Mouse (Mus musculus) heart, embryonic 11.5 days (tissue): ENCODE data around the gene Mum1. TPM values are rescaled to one million over a fixed set of nuclear protein-coding genes. Genes with fewer than 3 reads are reported as not detected.

Source experiments
- ATAC-seq: fragments of 200-750 bp; cut with Nextera tagmentation; replicated peaks from 2 replicates; pipeline ENCODE4 v1.8.0; 2017; ENCODE audit warnings: moderate library complexity; ENCODE audit not compliant: insufficient number of reproducible peaks, low FRiP score, low TSS enrichment
- H3K27ac ChIP-seq: fragments of 300-500 bp; sonication (generic); 2 replicates; pipeline ENCODE4 v1.5.1; 2014; ENCODE audit warnings: mild to moderate bottlenecking, low read depth, low read length
- H3K27me3 ChIP-seq: fragments of 300-500 bp; sonication (generic); 2 replicates; pipeline ENCODE4 v1.6.1; 2014; ENCODE audit warnings: mild to moderate bottlenecking, low read length, mixed read lengths; ENCODE audit not compliant: control insufficient read depth, insufficient read depth
- H3K36me3 ChIP-seq: fragments of 300-500 bp; sonication (generic); 2 replicates; pipeline ENCODE4 v1.6.1; 2014; ENCODE audit warnings: mild to moderate bottlenecking, low read length, moderate library complexity, mixed read lengths; ENCODE audit not compliant: control insufficient read depth, insufficient read depth
- H3K4me1 ChIP-seq: fragments of 300-500 bp; sonication (generic); 2 replicates; pipeline ENCODE4 v1.6.1; 2014; ENCODE audit warnings: low read length; ENCODE audit not compliant: control insufficient read depth, insufficient read depth
- H3K4me2 ChIP-seq: fragments of 300-500 bp; sonication (generic); 2 replicates; pipeline ENCODE4 v1.6.1; 2014; ENCODE audit warnings: mild to moderate bottlenecking, moderate library complexity
- H3K4me3 ChIP-seq: fragments of 300-500 bp; sonication (generic); 2 replicates; pipeline ENCODE4 v1.5.1; 2014; ENCODE audit warnings: low read depth, low read length
- H3K9ac ChIP-seq: fragments of 300-500 bp; sonication (generic); 2 replicates; pipeline ENCODE4 v1.6.1; 2014; ENCODE audit warnings: mild to moderate bottlenecking, low read depth, low read length, moderate library complexity
- H3K9me3 ChIP-seq: fragments of 300-500 bp; sonication (generic); replicated peaks from 2 replicates; pipeline ENCODE4 v1.6.1; 2016; ENCODE audit warnings: low read length; ENCODE audit not compliant: control insufficient read depth
- whole genome bisulfite sequencing: fragments of 180-500 bp; shearing (Covaris S2); extraction: QIAGEN DNeasy Blood & Tissue Kit; methylation state at CpG from one replicate; pipeline ENCODE4 v1.1.7; 2014; ENCODE audit not compliant: insufficient replicate concordance; 5-methylcytosine and 5-hydroxymethylcytosine counted together
- polyA plus RNA-seq: library from polyadenylated mRNA; unstranded; fragments of >200 nt; fragmentation: Nextera tagmentation; extraction: Ambion mirVana; gene quantifications from 2 replicates; pipeline ENCODE4 v1.2.1, GENCODE M21; 2014

Gene Mum1
- polyA plus RNA-seq, 1 experiment from 2014 or later = 34.6 TPM

DNA sequence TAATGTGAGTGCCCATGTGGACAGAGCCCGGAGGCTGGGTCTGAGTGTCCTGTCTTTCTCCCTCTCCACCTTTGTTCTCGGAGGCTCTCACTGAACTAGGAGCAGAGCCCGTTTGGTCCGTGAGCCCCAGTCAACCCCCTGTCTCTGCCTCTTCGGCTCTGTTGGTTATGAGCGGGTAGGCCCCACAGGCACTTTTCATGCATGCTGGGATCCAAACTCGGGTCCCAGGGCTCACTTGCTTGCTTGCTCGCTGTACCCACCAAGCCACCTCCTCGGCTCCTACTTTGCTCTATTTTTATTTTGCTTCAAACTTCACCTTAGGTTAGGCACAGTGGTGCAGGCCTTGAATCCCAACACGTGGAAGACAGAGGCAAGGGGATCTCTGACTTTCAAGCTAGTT, 38.5 kb upstream of the Mum1 start:
- no peaks in the 10 kb centered on the region for H3K9me3 ChIP-seq
- H3K27ac ChIP-seq = no peak overlapping the region
- H3K4me3 ChIP-seq = no peak overlapping the region
- 90% methylated on average over 10 of the region's 10 CpGs for WGBS
- no peak overlapping the region for H3K9ac ChIP-seq
- no peak for ATAC-seq
- H3K4me2 ChIP-seq = no peak overlapping the region
- 0 out of 2 replicates have a peak, but pooled peaks cover 6% of the 10 kb centered on the region for H3K4me1 ChIP-seq
- peaks cover 60% of the 10 kb centered on the region for H3K27me3 ChIP-seq
- 0 out of 2 replicates have a peak, but pooled peaks cover 4% of the 10 kb centered on the region for H3K36me3 ChIP-seq

DNA sequence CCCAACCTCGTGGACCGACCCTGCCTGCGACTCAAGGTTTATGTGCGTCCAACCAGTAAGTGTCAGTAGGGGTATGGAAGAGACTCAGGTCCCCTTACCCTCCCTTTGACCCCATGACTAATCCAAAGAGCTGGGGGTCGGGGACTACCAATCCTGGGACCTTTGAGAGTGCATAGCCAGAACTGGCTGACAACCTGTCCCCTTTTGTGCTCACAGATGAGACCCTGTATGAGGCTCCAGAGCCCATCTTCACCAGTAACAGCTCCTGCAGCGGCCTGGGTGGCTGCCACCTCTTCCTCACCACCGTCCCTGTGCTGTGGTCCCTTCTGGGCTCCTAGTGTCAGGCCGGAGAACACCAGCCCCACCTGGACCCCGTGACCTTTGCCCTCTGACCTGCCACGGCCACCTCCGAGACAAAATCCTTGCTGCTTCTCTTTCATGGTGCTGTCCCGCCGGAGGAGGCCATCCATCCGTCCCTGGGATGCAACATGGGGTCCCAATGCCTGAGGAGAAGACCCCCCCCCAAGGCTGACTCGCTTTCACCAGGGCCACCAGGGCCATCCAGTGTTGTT, 37.7 kb upstream of the Mum1 start:
- Histone ChIP-seq H3K4me3 (no peak overlapping the region), H3K4me2 (no peak overlapping the region), H3K9me3 (no peaks in the 10 kb centered on the region), H3K27ac (no peak overlapping the region), H3K36me3 (0 out of 2 replicates have a peak, but pooled peaks cover 4% of the 10 kb centered on the region), H3K9ac (no peak overlapping the region), H3K4me1 (0 out of 2 replicates have a peak, but pooled peaks cover 6% of the 10 kb centered on the region), H3K27me3 (peaks cover 60% of the 10 kb centered on the region)
- no peak for ATAC-seq
- 75% methylated on average over 15 of the region's 15 CpGs for WGBS

DNA sequence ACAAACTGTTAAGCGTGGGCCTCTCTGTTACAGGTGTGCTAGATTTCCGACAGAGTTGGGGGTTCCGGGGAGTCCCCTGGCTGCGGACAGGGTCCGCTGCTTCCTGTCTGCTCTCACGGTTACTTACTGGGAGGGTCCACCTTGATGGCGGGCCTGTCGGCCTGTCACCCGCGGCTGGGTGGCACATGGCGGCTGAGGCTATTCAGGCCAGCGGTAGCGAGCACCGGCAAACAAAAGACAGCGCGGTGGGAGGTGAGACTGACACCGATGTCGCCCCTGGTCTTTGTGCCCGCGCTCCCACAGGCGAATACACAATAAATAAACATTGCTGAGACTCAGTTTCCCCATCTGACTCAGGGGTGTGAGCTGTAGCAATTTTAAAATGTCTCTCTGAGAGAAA, 36.2 kb upstream of the Mum1 start:
- Histone ChIP-seq H3K27me3 (peaks cover 60% of the 10 kb centered on the region), H3K27ac (no peak overlapping the region), H3K4me3 (peak overlapping the region; percentile 48), H3K4me1 (0 out of 2 replicates have a peak, but pooled peaks cover 8% of the 10 kb centered on the region), H3K36me3 (0 out of 2 replicates have a peak, but pooled peaks cover 4% of the 10 kb centered on the region), H3K9ac (peak overlapping the region; percentile 56), H3K4me2 (peak overlapping the region; percentile 90), H3K9me3 (no peaks in the 10 kb centered on the region)
- 4% methylated on average over 21 of the region's 21 CpGs for WGBS
- no peak for ATAC-seq

GRCm38 (mm10) chr10:80190491-80191051, 35.7 kb upstream of the Mum1 start:
- H3K27me3 ChIP-seq = peaks cover 59% of the 10 kb centered on the region
- ATAC-seq = no peak
- WGBS = under 1% methylated on average over 47 of the region's 48 CpGs
- peak overlapping the region; percentile 90 for H3K4me2 ChIP-seq
- 0 out of 2 replicates have a peak, but pooled peaks cover 4% of the 10 kb centered on the region for H3K36me3 ChIP-seq
- H3K9ac ChIP-seq = peak overlapping the region; percentile 56
- peak overlapping the region; percentile 48 for H3K4me3 ChIP-seq
- no peak overlapping the region for H3K27ac ChIP-seq
- no peaks in the 10 kb centered on the region for H3K9me3 ChIP-seq
- H3K4me1 ChIP-seq = 0 out of 2 replicates have a peak, but pooled peaks cover 8% of the 10 kb centered on the region

GRCm38 (mm10) chr10:80193976-80194375, 32.3 kb upstream of the Mum1 start:
- Histone ChIP-seq H3K4me3 (no peak overlapping the region), H3K27ac (no peak overlapping the region), H3K36me3 (no peaks in the 10 kb centered on the region), H3K9ac (no peak overlapping the region), H3K4me2 (no peak overlapping the region), H3K4me1 (0 out of 2 replicates have a peak, but pooled peaks cover 8% of the 10 kb centered on the region), H3K9me3 (no peaks in the 10 kb centered on the region), H3K27me3 (peaks cover 30% of the 10 kb centered on the region)
- WGBS = 50% methylated on average over 6 of the region's 6 CpGs
- ATAC-seq = no peak

DNA sequence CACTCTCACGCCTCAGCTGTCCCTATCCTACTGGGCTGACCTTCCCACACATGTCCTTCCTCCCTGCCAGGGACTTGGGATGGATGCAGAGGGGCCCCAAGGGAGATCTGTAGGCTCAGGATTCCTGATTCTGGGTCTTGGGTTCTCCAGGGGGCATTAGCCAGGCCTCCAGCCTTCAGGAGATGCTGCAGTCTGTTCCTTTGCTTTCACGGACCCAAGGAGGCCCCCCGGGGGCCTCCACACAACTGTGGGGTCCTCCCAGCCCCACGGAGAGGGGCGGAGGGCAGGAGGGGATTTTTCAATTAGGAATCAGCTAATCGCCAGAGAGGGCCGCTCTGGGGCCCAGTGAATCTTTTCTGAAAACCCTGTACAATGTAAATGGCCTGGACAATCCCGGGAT, 31.8 kb upstream of the Mum1 start:
- no peak overlapping the region for H3K27ac ChIP-seq
- 0 out of 2 replicates have a peak, but pooled peaks cover 8% of the 10 kb centered on the region for H3K4me1 ChIP-seq
- H3K27me3 ChIP-seq = peaks cover 27% of the 10 kb centered on the region
- 56% methylated on average over 8 of the region's 8 CpGs for WGBS
- no peaks in the 10 kb centered on the region for H3K9me3 ChIP-seq
- H3K4me2 ChIP-seq = no peak overlapping the region
- H3K36me3 ChIP-seq = no peaks in the 10 kb centered on the region
- H3K9ac ChIP-seq = no peak overlapping the region
- ATAC-seq = no peak
- no peak overlapping the region for H3K4me3 ChIP-seq

DNA sequence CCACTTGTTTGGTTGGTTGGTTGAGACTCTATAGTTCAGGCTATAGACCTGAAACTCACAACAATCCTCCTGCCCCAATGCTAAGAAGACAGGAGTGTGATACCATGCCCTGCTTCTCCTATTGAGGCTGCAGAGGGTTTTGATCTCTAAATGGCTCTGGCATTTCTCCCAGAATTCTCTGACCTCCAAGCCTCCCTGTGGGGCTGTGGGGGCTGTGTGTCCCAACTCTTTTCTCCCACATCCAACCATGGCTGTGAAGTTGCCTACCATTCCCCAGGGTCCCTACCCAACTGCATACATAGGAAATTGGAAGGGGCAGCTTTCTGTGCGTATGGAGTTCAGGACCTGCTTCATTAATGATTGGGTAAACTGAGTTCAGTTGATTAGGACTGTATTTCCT, 30.1 kb upstream of the Mum1 start:
- 89% methylated on average over 1 of the region's 1 CpGs for WGBS
- H3K4me1 ChIP-seq = 0 out of 2 replicates have a peak, but pooled peaks cover 3% of the 10 kb centered on the region
- no peak overlapping the region for H3K27ac ChIP-seq
- H3K27me3 ChIP-seq = peaks cover 11% of the 10 kb centered on the region
- ATAC-seq = no peak
- H3K4me2 ChIP-seq = no peak overlapping the region
- H3K9ac ChIP-seq = peak overlapping the region; percentile 43; the same call in 1 of the 2 replicates
- no peaks in the 10 kb centered on the region for H3K9me3 ChIP-seq
- no peaks in the 10 kb centered on the region for H3K36me3 ChIP-seq
- no peak overlapping the region for H3K4me3 ChIP-seq

DNA sequence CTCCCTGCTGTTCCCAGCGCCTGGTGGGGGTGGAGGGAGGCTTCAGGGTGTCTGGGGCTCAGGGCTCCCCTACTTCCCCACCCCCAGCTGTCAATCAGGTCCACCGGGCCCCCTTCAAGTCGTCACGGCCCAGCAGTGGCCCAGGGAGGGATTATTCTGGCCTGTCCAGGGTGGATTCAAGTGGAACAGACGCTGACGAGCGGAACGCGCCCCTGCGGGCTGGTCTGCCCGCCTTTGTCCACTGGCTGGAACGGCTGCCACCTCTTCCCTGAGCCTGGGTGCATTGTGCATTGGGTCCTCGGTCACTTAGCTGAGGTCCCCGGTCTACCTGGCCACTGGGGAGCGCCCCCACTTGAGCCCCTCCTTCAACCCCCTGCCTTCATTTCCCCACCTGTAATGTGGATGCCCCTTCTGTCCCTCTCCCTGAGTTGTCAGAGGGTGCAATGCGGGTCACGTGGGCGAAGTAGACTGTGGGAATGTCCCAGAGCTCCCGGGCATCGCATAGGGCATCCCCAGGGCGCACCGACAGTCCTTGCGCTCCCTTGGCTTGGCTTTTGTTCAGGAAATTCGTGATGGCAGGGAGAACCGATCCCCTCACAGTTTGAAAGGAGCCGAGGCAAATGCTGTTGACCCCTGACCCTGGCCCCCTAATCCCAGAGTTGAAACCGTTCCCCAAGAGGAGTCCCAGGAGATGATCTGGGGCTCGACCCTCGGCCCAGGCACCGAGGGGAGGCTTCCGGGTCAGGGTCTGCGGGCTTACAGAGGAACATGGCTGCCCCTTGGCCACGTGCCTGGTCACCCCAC, 29.3 kb upstream of the Mum1 start:
- no peak overlapping the region for H3K4me3 ChIP-seq
- peaks cover 7% of the 10 kb centered on the region for H3K27me3 ChIP-seq
- no peaks in the 10 kb centered on the region for H3K36me3 ChIP-seq
- 0 out of 2 replicates have a peak, but pooled peaks cover 3% of the 10 kb centered on the region for H3K4me1 ChIP-seq
- WGBS = 74% methylated on average over 33 of the region's 33 CpGs
- ATAC-seq = no peak
- no peak overlapping the region; the same call in 1 of the 2 replicates for H3K9ac ChIP-seq
- no peak overlapping the region for H3K4me2 ChIP-seq
- no peaks in the 10 kb centered on the region for H3K9me3 ChIP-seq
- H3K27ac ChIP-seq = no peak overlapping the region
